Mouse (Mus musculus) thymus, adult 2 months (tissue): ENCODE measurements around the gene Car14.

Source experiments
- CTCF ChIP-seq: fragments of 200-500 bp; IDR thresholded peaks from 2 replicates; pipeline ENCODE4 v1.5.1; 2012; ENCODE audit warnings: mild to moderate bottlenecking, control low read depth, low read length, moderate library complexity, borderline replicate concordance; ENCODE audit not compliant: control insufficient read depth, poor library complexity, insufficient read depth; ENCODE audit errors: extremely low read depth
- POLR2A ChIP-seq: fragments of 200-500 bp; IDR thresholded peaks from 2 replicates; pipeline ENCODE4 v1.6.1; 2012; ENCODE audit warnings: mild to moderate bottlenecking, low read length, control low read depth, moderate library complexity; ENCODE audit not compliant: control insufficient read depth, poor library complexity, insufficient read depth; ENCODE audit errors: extremely low read depth

DNA sequence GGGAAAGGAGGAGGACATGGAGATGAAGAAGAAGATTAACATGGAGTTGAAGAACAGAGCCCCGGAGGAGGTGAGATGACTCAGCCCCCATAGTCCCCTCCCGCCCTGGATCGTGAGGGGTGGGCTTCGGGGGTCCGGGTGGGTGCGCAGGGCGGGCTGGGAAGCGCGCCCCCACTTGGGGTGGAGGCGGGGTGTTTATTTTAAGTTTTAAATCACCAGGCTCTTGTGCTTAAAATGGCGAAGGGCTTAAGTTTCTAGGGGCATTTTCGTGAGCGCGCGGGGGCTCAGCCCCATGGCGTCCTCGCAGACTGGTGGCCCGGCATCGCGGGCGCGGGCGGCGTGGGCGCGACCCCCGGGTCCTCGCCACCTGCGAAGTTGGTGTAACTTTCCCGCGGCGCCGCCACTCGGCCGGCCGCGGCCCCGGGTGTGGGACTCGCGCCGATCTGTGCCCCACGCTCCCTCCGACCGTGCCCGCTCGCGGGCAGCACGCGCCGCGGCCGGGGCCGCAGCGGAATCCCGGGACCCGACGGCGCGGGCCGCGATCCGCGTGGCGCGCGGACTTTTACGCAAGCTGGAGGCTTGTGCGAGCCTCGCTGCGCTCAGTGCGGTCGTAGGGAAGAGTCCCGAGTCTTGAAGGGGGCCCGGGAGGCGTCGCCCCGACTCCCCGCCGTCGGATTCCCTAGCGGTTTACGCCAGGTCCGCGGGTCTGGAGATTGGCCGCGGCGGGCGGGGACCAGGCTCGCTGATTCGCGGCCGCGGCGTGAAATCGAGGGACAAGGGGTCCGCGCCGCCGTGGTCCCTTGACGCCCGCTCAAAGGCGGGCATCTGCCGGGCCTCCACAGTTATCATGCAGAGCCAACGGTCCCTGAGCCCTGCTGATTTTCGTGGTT lies 25.3 kb upstream of the Car14 start:
- TF ChIP-seq POLR2A (no peak), CTCF (no peak)
